Mouse (Mus musculus): Measurements from ENCODE around the gene Thumpd1. TPM values are rescaled to one million over a fixed set of nuclear protein-coding genes. Genes with fewer than 3 reads are reported as not detected.

Gene Thumpd1
- total RNA-seq, 1 experiment: 64.1 TPM

- no peaks in the 10 kb centered on the region for H3K9me3 ChIP-seq (ENCODE audit: control insufficient read depth, insufficient read depth, low read depth, low read length)
- H3K36me3 ChIP-seq (ENCODE audit: control insufficient read depth, insufficient read depth, low read length, poor library complexity, severe bottlenecking): no peaks in the 10 kb centered on the region
- no peak for DNase-seq (ENCODE audit: low read depth, low spot score)
- no peak overlapping the region for H3K4me3 ChIP-seq (ENCODE audit: insufficient read depth in 1 of 2, low read depth in 1 of 2, low read length in 2 of 2, poor library complexity in 1 of 2, severe bottlenecking in 1 of 2)
- in situ Hi-C loops (cut with MboI; ENCODE audit: low sequenced_read_pairs in 2 of 2, unreplicated experiment in 2 of 2): no loop called here
- no peaks in the 10 kb centered on the region for H3K4me1 ChIP-seq (ENCODE audit: control insufficient read depth in 2 of 2, insufficient read depth in 2 of 2, low read length in 2 of 2, poor library complexity in 1 of 2)
- H3K9ac ChIP-seq (ENCODE audit: insufficient read depth, low read depth, low read length, poor library complexity, severe bottlenecking): no peak overlapping the region
- no peak overlapping the region for H3K27ac ChIP-seq (ENCODE audit: insufficient read depth, low read depth, low read length, poor library complexity, severe bottlenecking)
- TF ChIP-seq CHD2 (IDR thresholded peaks at IDR 0.05; ENCODE audit: low read depth, low read length): no peak
- no peak for TF ChIP-seq ZC3H11A (IDR thresholded peaks at IDR 0.05; ENCODE audit: borderline replicate concordance, low read depth, low read length)
- no peak for TF ChIP-seq MAFK (IDR thresholded peaks at IDR 0.05; ENCODE audit: insufficient read depth, low read depth, low read length)
- TF ChIP-seq HCFC1 (IDR thresholded peaks at IDR 0.05; ENCODE audit: borderline replicate concordance, insufficient read depth, low read length): no peak
- no peak for TF ChIP-seq ZNF384 (IDR thresholded peaks at IDR 0.05; ENCODE audit: low read depth, low read length)
Observed at GRCm38 (mm10) chr7:119762166-119762697, 41.6 kb upstream of the Thumpd1 start.

GRCm38 (mm10) chr7:119760527-119760951 lies 39.9 kb upstream of the Thumpd1 start, which contains the start of gene Acsm3:
Acsm3 (plus strand) TSS chr7:119760923.
- H3K36me3 ChIP-seq (ENCODE audit: control insufficient read depth, insufficient read depth, low read length, poor library complexity, severe bottlenecking): no peaks in the 10 kb centered on the region
- in situ Hi-C loops (cut with MboI; ENCODE audit: low sequenced_read_pairs in 2 of 2, unreplicated experiment in 2 of 2): no loop called here
- H3K27ac ChIP-seq (ENCODE audit: insufficient read depth, low read depth, low read length, poor library complexity, severe bottlenecking): no peak within 1 kb of the TSS
- no peak for DNase-seq (ENCODE audit: low read depth, low spot score)
- H3K4me1 ChIP-seq (ENCODE audit: control insufficient read depth in 2 of 2, insufficient read depth in 2 of 2, low read length in 2 of 2, poor library complexity in 1 of 2): no peaks in the 10 kb centered on the region
- TF ChIP-seq CHD2 (IDR thresholded peaks at IDR 0.05; ENCODE audit: low read depth, low read length) (no peak), HCFC1 (IDR thresholded peaks at IDR 0.05; ENCODE audit: borderline replicate concordance, insufficient read depth, low read length) (no peak)
- no peaks in the 10 kb centered on the region for H3K9me3 ChIP-seq (ENCODE audit: control insufficient read depth, insufficient read depth, low read depth, low read length)
- H3K9ac ChIP-seq (ENCODE audit: insufficient read depth, low read depth, low read length, poor library complexity, severe bottlenecking): no peak within 1 kb of the TSS
- peak within 1 kb of the TSS in 1 of 2 experiments; percentile 34; a peak in 2 of 4 replicates for H3K4me3 ChIP-seq (ENCODE audit: insufficient read depth in 1 of 2, low read depth in 1 of 2, low read length in 2 of 2, poor library complexity in 1 of 2, severe bottlenecking in 1 of 2)

DNA sequence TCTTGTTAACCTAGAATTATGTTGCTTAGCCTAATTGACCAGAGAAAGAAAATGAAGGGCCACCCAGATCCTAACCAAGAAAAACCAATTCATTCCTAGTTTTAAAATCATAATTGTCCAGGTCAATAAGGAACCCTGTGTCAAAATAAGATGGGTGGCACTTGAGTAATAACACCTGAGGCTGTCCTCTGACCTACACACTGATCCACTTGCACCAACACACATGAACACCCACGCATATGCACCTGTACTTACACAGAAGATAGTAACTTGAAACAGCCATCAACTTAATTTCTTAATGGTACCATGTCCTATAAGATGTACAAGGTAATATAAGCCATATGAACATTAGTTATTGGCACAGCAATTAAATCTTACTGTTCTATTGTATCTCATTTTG lies 33.1 kb upstream of the Thumpd1 start:
- TF ChIP-seq ZNF384 (IDR thresholded peaks at IDR 0.05; ENCODE audit: low read depth, low read length) (no peak), CHD2 (IDR thresholded peaks at IDR 0.05; ENCODE audit: low read depth, low read length) (no peak), ZC3H11A (IDR thresholded peaks at IDR 0.05; ENCODE audit: borderline replicate concordance, low read depth, low read length) (no peak), HCFC1 (IDR thresholded peaks at IDR 0.05; ENCODE audit: borderline replicate concordance, insufficient read depth, low read length) (no peak), MAFK (IDR thresholded peaks at IDR 0.05; ENCODE audit: insufficient read depth, low read depth, low read length) (no peak)
- Histone ChIP-seq H3K27ac (ENCODE audit: insufficient read depth, low read depth, low read length, poor library complexity, severe bottlenecking) (no peak overlapping the region), H3K9ac (ENCODE audit: insufficient read depth, low read depth, low read length, poor library complexity, severe bottlenecking) (no peak overlapping the region), H3K36me3 (ENCODE audit: control insufficient read depth, insufficient read depth, low read length, poor library complexity, severe bottlenecking) (no peaks in the 10 kb centered on the region), H3K4me1 (ENCODE audit: control insufficient read depth in 2 of 2, insufficient read depth in 2 of 2, low read length in 2 of 2, poor library complexity in 1 of 2) (no peaks in the 10 kb centered on the region), H3K9me3 (ENCODE audit: control insufficient read depth, insufficient read depth, low read depth, low read length) (no peaks in the 10 kb centered on the region), H3K4me3 (ENCODE audit: insufficient read depth in 1 of 2, low read depth in 1 of 2, low read length in 2 of 2, poor library complexity in 1 of 2, severe bottlenecking in 1 of 2) (no peak overlapping the region)
- DNase-seq (ENCODE audit: low read depth, low spot score): no peak
- in situ Hi-C loops (cut with MboI; ENCODE audit: low sequenced_read_pairs in 2 of 2, unreplicated experiment in 2 of 2): no loop called here

DNA sequence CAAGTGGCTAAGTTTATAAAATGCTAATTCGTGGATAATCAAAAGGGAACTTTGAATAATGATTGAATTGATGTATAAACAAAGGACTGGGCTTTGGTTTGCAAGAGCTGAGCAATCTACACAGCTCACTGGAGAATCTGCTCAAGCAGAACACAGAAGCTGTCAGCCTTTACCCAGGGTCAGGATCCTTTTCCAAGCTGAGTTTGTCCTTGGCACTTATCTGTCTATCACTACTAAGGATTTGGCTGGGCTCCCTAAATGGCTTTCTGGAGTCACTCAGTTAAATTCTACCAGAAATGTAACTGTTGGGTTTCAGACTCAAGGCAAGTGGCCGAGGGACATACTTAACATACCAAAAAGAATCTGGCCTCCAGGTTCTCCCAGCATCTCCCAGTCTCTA lies 29.3 kb upstream of the Thumpd1 start:
- TF ChIP-seq HCFC1 (IDR thresholded peaks at IDR 0.05; ENCODE audit: borderline replicate concordance, insufficient read depth, low read length) (no peak), ZNF384 (IDR thresholded peaks at IDR 0.05; ENCODE audit: low read depth, low read length) (no peak), ZC3H11A (IDR thresholded peaks at IDR 0.05; ENCODE audit: borderline replicate concordance, low read depth, low read length) (no peak), MAFK (IDR thresholded peaks at IDR 0.05; ENCODE audit: insufficient read depth, low read depth, low read length) (no peak), CHD2 (IDR thresholded peaks at IDR 0.05; ENCODE audit: low read depth, low read length) (no peak)
- H3K4me1 ChIP-seq (ENCODE audit: control insufficient read depth in 2 of 2, insufficient read depth in 2 of 2, low read length in 2 of 2, poor library complexity in 1 of 2): no peaks in the 10 kb centered on the region
- in situ Hi-C loops (cut with MboI; ENCODE audit: low sequenced_read_pairs in 2 of 2, unreplicated experiment in 2 of 2): no loop called here
- no peak overlapping the region for H3K9ac ChIP-seq (ENCODE audit: insufficient read depth, low read depth, low read length, poor library complexity, severe bottlenecking)
- no peak for DNase-seq (ENCODE audit: low read depth, low spot score)
- no peak overlapping the region for H3K27ac ChIP-seq (ENCODE audit: insufficient read depth, low read depth, low read length, poor library complexity, severe bottlenecking)
- no peaks in the 10 kb centered on the region for H3K36me3 ChIP-seq (ENCODE audit: control insufficient read depth, insufficient read depth, low read length, poor library complexity, severe bottlenecking)
- H3K9me3 ChIP-seq (ENCODE audit: control insufficient read depth, insufficient read depth, low read depth, low read length): no peaks in the 10 kb centered on the region
- H3K4me3 ChIP-seq (ENCODE audit: insufficient read depth in 1 of 2, low read depth in 1 of 2, low read length in 2 of 2, poor library complexity in 1 of 2, severe bottlenecking in 1 of 2): no peak overlapping the region

DNA sequence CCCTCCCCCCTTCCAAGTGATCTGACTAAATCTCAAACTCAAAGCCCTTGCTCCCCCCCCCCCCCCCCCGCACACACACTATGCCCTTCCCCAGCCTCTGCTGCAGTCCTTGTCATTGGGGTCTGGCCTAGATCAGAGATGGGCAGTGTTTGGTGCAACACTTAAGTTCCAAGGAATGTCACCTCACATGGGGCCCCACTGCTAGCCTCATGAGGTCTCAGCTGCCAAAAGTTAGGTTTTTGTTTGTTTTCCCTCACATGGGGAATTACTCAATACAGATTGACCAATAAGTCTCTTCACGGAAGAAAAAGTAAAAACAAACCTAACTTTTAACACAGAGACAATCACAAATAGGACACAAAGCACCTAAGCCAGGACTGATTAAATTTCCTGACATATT lies 28.2 kb upstream of the Thumpd1 start:
- DNase-seq (ENCODE audit: low read depth, low spot score): no peak
- in situ Hi-C loops (cut with MboI; ENCODE audit: low sequenced_read_pairs in 2 of 2, unreplicated experiment in 2 of 2): no loop called here
- no peak for TF ChIP-seq CHD2 (IDR thresholded peaks at IDR 0.05; ENCODE audit: low read depth, low read length)
- no peak for TF ChIP-seq ZC3H11A (IDR thresholded peaks at IDR 0.05; ENCODE audit: borderline replicate concordance, low read depth, low read length)
- no peak for TF ChIP-seq HCFC1 (IDR thresholded peaks at IDR 0.05; ENCODE audit: borderline replicate concordance, insufficient read depth, low read length)

More for the DNA sequence above, 28.2 kb upstream of the Thumpd1 start:
- Histone ChIP-seq H3K36me3 (ENCODE audit: control insufficient read depth, insufficient read depth, low read length, poor library complexity, severe bottlenecking) (no peaks in the 10 kb centered on the region), H3K9me3 (ENCODE audit: control insufficient read depth, insufficient read depth, low read depth, low read length) (no peaks in the 10 kb centered on the region), H3K9ac (ENCODE audit: insufficient read depth, low read depth, low read length, poor library complexity, severe bottlenecking) (no peak overlapping the region), H3K4me1 (ENCODE audit: control insufficient read depth in 2 of 2, insufficient read depth in 2 of 2, low read length in 2 of 2, poor library complexity in 1 of 2) (no peaks in the 10 kb centered on the region), H3K4me3 (ENCODE audit: insufficient read depth in 1 of 2, low read depth in 1 of 2, low read length in 2 of 2, poor library complexity in 1 of 2, severe bottlenecking in 1 of 2) (no peak overlapping the region), H3K27ac (ENCODE audit: insufficient read depth, low read depth, low read length, poor library complexity, severe bottlenecking) (no peak overlapping the region)
